Mouse (Mus musculus) CH12.LX (cell line): ENCODE results near the gene Inpp4b. TPM values are rescaled to one million over a fixed set of nuclear protein-coding genes. Genes with fewer than 3 reads are reported as not detected.

Source experiments
- DNase-seq: peaks from one replicate; pipeline ENCODE4 v3.0.0-alpha.2; 2013; ENCODE audit errors: extremely low read depth
- H3K27ac ChIP-seq: 2 replicates; pipeline ENCODE4 v1.5.1; 2012; ENCODE audit warnings: low read depth, mild to moderate bottlenecking, control low read depth, moderate library complexity; ENCODE audit not compliant: insufficient read depth
- H3K27me3 ChIP-seq: replicated peaks from 2 replicates; pipeline ENCODE3; 2012; ENCODE audit warnings: inconsistent platforms
- H3K36me3 ChIP-seq, 2 experiments: replicated peaks in 1 of 2; 2 replicates each; pipeline versions ENCODE3 to v1.6.1; 2012; ENCODE audit warnings: inconsistent platforms in 1 of 2, low read length in 1 of 2, mild to moderate bottlenecking in 1 of 2, mixed read lengths in 1 of 2, moderate library complexity in 1 of 2; ENCODE audit not compliant: control insufficient read depth in 1 of 2, insufficient read depth in 1 of 2
- H3K4me1 ChIP-seq, 2 experiments: 2 replicates each; pipeline ENCODE4 v1.6.1; 2012; ENCODE audit warnings: inconsistent platforms in 1 of 2, moderate library complexity in 1 of 2; ENCODE audit not compliant: insufficient read depth in 2 of 2, control insufficient read depth in 1 of 2
- H3K4me2 ChIP-seq: 2 replicates; pipeline ENCODE4 v1.6.1; 2012; ENCODE audit warnings: low read depth, mild to moderate bottlenecking, control low read depth; ENCODE audit not compliant: poor library complexity, insufficient read depth, severe bottlenecking
- H3K4me3 ChIP-seq, 3 experiments: fragments of 150-350 bp in 1 of 3; sonication (generic) in 1 of 3; replicated peaks in 1 of 3; 2 replicates each; pipeline versions ENCODE3 to v1.5.1; 2011 to 2012; ENCODE audit warnings: low read depth in 2 of 3, low read length in 2 of 3, mild to moderate bottlenecking in 2 of 3, moderate library complexity in 2 of 3, control low read depth in 1 of 3, improper control_type of control experiment in 1 of 3, inconsistent platforms in 1 of 3, mixed read lengths in 1 of 3; ENCODE audit not compliant: poor library complexity in 1 of 3
- H3K79me2 ChIP-seq: replicated peaks from 2 replicates; pipeline ENCODE4 v1.6.1; 2012; ENCODE audit warnings: mild to moderate bottlenecking, moderate library complexity; ENCODE audit not compliant: control insufficient read depth, poor library complexity, insufficient read depth, severe bottlenecking; ENCODE audit errors: extremely low read depth
- H3K9ac ChIP-seq: 2 replicates; pipeline ENCODE4 v1.6.1; 2012; ENCODE audit warnings: low read depth, mild to moderate bottlenecking, control low read depth, moderate library complexity; ENCODE audit not compliant: insufficient read depth
- H3K9me3 ChIP-seq: replicated peaks from 2 replicates; pipeline ENCODE3; 2012; ENCODE audit warnings: low read length, inconsistent platforms, mixed read lengths
- BHLHE40 ChIP-seq: IDR thresholded peaks from 2 replicates; pipeline ENCODE4 v1.6.1; 2011; ENCODE audit warnings: mild to moderate bottlenecking, low read depth, low read length, improper control_type of control experiment
- CHD1 ChIP-seq: IDR thresholded peaks from 2 replicates; pipeline ENCODE4 v1.6.1; 2012; ENCODE audit warnings: low read depth, low read length, improper control_type of control experiment, inconsistent platforms
- CTCF ChIP-seq, 2 experiments: IDR thresholded peaks in 1 of 2; conservative IDR thresholded peaks in 1 of 2; 2 replicates each; pipeline ENCODE4 v1.5.1; 2011 to 2012; ENCODE audit warnings: low read depth in 2 of 2, low read length in 2 of 2, improper control_type of control experiment in 1 of 2, inconsistent platforms in 1 of 2, mild to moderate bottlenecking in 1 of 2, moderate library complexity in 1 of 2
- E2F4 ChIP-seq: IDR thresholded peaks from 2 replicates; pipeline ENCODE4 v1.6.1; 2011; ENCODE audit warnings: low read depth, low read length, improper control_type of control experiment; ENCODE audit not compliant: insufficient replicate concordance
- ELF1 ChIP-seq: IDR thresholded peaks from 2 replicates; pipeline ENCODE4 v1.6.1; 2014; ENCODE audit warnings: low read depth, mild to moderate bottlenecking, inconsistent platforms, low read length, improper control_type of control experiment
- EP300 ChIP-seq: IDR thresholded peaks from 2 replicates; pipeline ENCODE4 v1.6.1; 2011; ENCODE audit warnings: low read length, improper control_type of control experiment
- ETS1 ChIP-seq: conservative IDR thresholded peaks from 2 replicates; pipeline ENCODE4 v1.6.1; 2012; ENCODE audit warnings: low read depth, mild to moderate bottlenecking, inconsistent platforms, low read length, improper control_type of control experiment, moderate library complexity
- HCFC1 ChIP-seq: IDR thresholded peaks from 2 replicates; pipeline ENCODE4 v1.6.1; 2012; ENCODE audit warnings: low read depth, mild to moderate bottlenecking, inconsistent platforms, low read length, improper control_type of control experiment
- IRF4 ChIP-seq: IDR thresholded peaks from 2 replicates; pipeline ENCODE4 v1.6.1; 2014; ENCODE audit warnings: low read depth, mild to moderate bottlenecking, inconsistent platforms, low read length, improper control_type of control experiment
- JUND ChIP-seq: conservative IDR thresholded peaks from 2 replicates; pipeline ENCODE4 v1.6.1; 2011; ENCODE audit warnings: low read depth, low read length, improper control_type of control experiment
- KAT2A ChIP-seq: IDR thresholded peaks from 2 replicates; pipeline ENCODE4 v1.6.1; 2012; ENCODE audit warnings: low read length, improper control_type of control experiment, inconsistent platforms; ENCODE audit not compliant: insufficient replicate concordance
- MAFK ChIP-seq: IDR thresholded peaks from 2 replicates; pipeline ENCODE4 v1.6.1; 2011; ENCODE audit warnings: low read length, improper control_type of control experiment; ENCODE audit not compliant: insufficient replicate concordance
- MAX ChIP-seq: IDR thresholded peaks from 2 replicates; pipeline ENCODE4 v1.6.1; 2011; ENCODE audit warnings: low read length, improper control_type of control experiment
- MAZ ChIP-seq: IDR thresholded peaks from 2 replicates; pipeline ENCODE4 v1.6.1; 2012; ENCODE audit warnings: low read depth, mild to moderate bottlenecking, inconsistent platforms, low read length, improper control_type of control experiment, moderate library complexity
- MXI1 ChIP-seq: IDR thresholded peaks from 2 replicates; pipeline ENCODE4 v1.6.1; 2011; ENCODE audit warnings: mild to moderate bottlenecking, low read depth, low read length, improper control_type of control experiment
- NRF1 ChIP-seq: IDR thresholded peaks from 2 replicates; pipeline ENCODE4 v1.6.1; 2014; ENCODE audit warnings: low read depth, mild to moderate bottlenecking, inconsistent platforms, low read length, improper control_type of control experiment, moderate library complexity
- POLR2A ChIP-seq: IDR thresholded peaks from 2 replicates; pipeline ENCODE4 v1.6.1; 2011; ENCODE audit warnings: low read depth, mild to moderate bottlenecking, improper control_type of control experiment, low read length
- RAD21 ChIP-seq: IDR thresholded peaks from 2 replicates; pipeline ENCODE4 v1.6.1; 2011; ENCODE audit warnings: low read depth, mild to moderate bottlenecking, low read length, improper control_type of control experiment, moderate library complexity
- RCOR1 ChIP-seq: conservative IDR thresholded peaks from 2 replicates; pipeline ENCODE4 v1.6.1; 2012; ENCODE audit warnings: low read depth, mild to moderate bottlenecking, inconsistent platforms, low read length, improper control_type of control experiment
- SIN3A ChIP-seq: IDR thresholded peaks from 2 replicates; pipeline ENCODE4 v1.6.1; 2012; ENCODE audit warnings: low read length, improper control_type of control experiment, inconsistent platforms
- SMC3 ChIP-seq: IDR thresholded peaks from 2 replicates; pipeline ENCODE4 v1.6.1; 2011; ENCODE audit warnings: low read depth, low read length, improper control_type of control experiment
- TBP ChIP-seq: conservative IDR thresholded peaks from 2 replicates; pipeline ENCODE4 v1.6.1; 2011; ENCODE audit warnings: low read depth, low read length, improper control_type of control experiment
- TCF12 ChIP-seq: IDR thresholded peaks from 2 replicates; pipeline ENCODE4 v1.6.1; 2014; ENCODE audit warnings: low read depth, mild to moderate bottlenecking, inconsistent platforms, low read length, improper control_type of control experiment
- UBTF ChIP-seq: IDR thresholded peaks from 2 replicates; pipeline ENCODE4 v1.6.1; 2012; ENCODE audit warnings: low read depth, mild to moderate bottlenecking, inconsistent platforms, low read length, improper control_type of control experiment, moderate library complexity
- USF1 ChIP-seq: IDR thresholded peaks from 2 replicates; pipeline ENCODE4 v1.6.1; 2014; ENCODE audit warnings: low read depth, mild to moderate bottlenecking, inconsistent platforms, low read length, improper control_type of control experiment
- USF2 ChIP-seq: conservative IDR thresholded peaks from 2 replicates; pipeline ENCODE4 v1.6.1; 2011; ENCODE audit warnings: low read depth, low read length, improper control_type of control experiment
- ZKSCAN1 ChIP-seq: IDR thresholded peaks from 2 replicates; pipeline ENCODE4 v1.6.1; 2012; ENCODE audit warnings: low read depth, inconsistent platforms, low read length, improper control_type of control experiment, borderline replicate concordance
- ZMIZ1 ChIP-seq: IDR thresholded peaks from 2 replicates; pipeline ENCODE4 v1.6.1; 2012; ENCODE audit warnings: low read depth, mild to moderate bottlenecking, inconsistent platforms, low read length, improper control_type of control experiment
- dilution Hi-C: fragments of 300-500 bp; cut with MboI; formaldehyde crosslinking; loops from 2 replicates; pipeline ENCODE4 v1.14.3; 2020; ENCODE audit warnings: low sequenced_read_pairs; ENCODE audit not compliant: extremely low pct_unique_long_range_greater_than_20kb, extremely low pct_ligation_motif_present
- in situ Hi-C: fragments of 300-500 bp; cut with MboI; formaldehyde crosslinking; loops from 3 replicates; pipeline ENCODE4 v1.14.3; 2019; ENCODE audit warnings: low sequenced_read_pairs, low pct_ligation_motif_present, low pct_unique_long_range_greater_than_20kb, mixed read lengths
- polyA plus RNA-seq: library from polyadenylated mRNA; unstranded; fragments of >175 nt; gene quantifications from 2 replicates; pipeline ENCODE4 v1.2.1, GENCODE M21; 2012; ENCODE audit warnings: low read depth; ENCODE audit not compliant: insufficient read length
- total RNA-seq, 2 experiments: library from RNA; depleted of rRNA; stranded (reverse); fragments of 300-350 nt in 1 of 2; fragments of >200 nt in 1 of 2; gene quantifications; 2 replicates each; pipeline ENCODE4 v1.2.3; 2012 to 2014

The Inpp4b gene
- total and polyA plus RNA-seq, 3 experiments: 3.0 to 4.9 (median 3.4) TPM

GRCm38 (mm10) chr8:81345170-81345697 lies 2.9 kb downstream of the Inpp4b start (continued):
- peak; percentile 77; the same call in 1 of the 2 replicates for TF ChIP-seq JUND
- no peak for TF ChIP-seq MAFK
- TF ChIP-seq USF2: no peak
- TF ChIP-seq ELF1: no peak
- TF ChIP-seq MAX: no peak
- TF ChIP-seq ZKSCAN1: no peak
- peak; percentile 15; the same call in 1 of the 2 replicates for TF ChIP-seq HCFC1

- Histone ChIP-seq H3K36me3 (peaks cover 3 to 4% of the 10 kb centered on the region in 2 experiments), H3K79me2 (peaks cover 1% of the 10 kb centered on the region; the same call in 1 of the 2 replicates), H3K27me3 (no peaks in the 10 kb centered on the region), H3K4me3 (no peak overlapping the region), H3K9me3 (no peaks in the 10 kb centered on the region), H3K4me2 (no peak overlapping the region), H3K4me1 (peaks cover 8 to 33% of the 10 kb centered on the region in 2 experiments), H3K9ac (no peak overlapping the region), H3K27ac (no peak overlapping the region)
- peak; percentile 60 for DNase-seq
- in situ Hi-C loops: loop anchor here (10.0 to 25.0 kb wide), 2 partner anchors 455 to 688 kb away; no protein-coding TSS in a partner anchor
- dilution Hi-C loops: no loop called here
- TF ChIP-seq TCF12 (no peak), RAD21 (peak; percentile 77), HCFC1 (no peak), CTCF (conservative IDR thresholded peaks at IDR 0.05 in 1 of 2, IDR thresholded peaks at IDR 0.05 in 1 of 2; ENCODE audit: low read depth in 2 of 2, low read length in 2 of 2) (peak; percentile 80 to 86), SMC3 (peak; percentile 85)
Measured at GRCm38 (mm10) chr8:81349452-81349851, 7.1 kb downstream of the Inpp4b start.

GRCm38 (mm10) chr8:81353460-81353859 lies 11.1 kb downstream of the Inpp4b start:
- peak; percentile 77 for DNase-seq
- H3K27me3 ChIP-seq: no peaks in the 10 kb centered on the region
- dilution Hi-C loops (no loop called here), in situ Hi-C loops (loop anchor here (25.0 kb wide), 1 partner anchor 259 kb away; no protein-coding TSS in a partner anchor)
- peaks cover 11 to 39% of the 10 kb centered on the region in 2 experiments for H3K4me1 ChIP-seq
- H3K9ac ChIP-seq: no peak overlapping the region
- no peaks in the 10 kb centered on the region for H3K9me3 ChIP-seq
- no peak overlapping the region for H3K4me2 ChIP-seq
- no peak overlapping the region for H3K27ac ChIP-seq
- H3K79me2 ChIP-seq: 0 out of 2 replicates have a peak, but pooled peaks cover 3% of the 10 kb centered on the region
- H3K36me3 ChIP-seq: peaks cover 3 to 9% of the 10 kb centered on the region in 2 experiments
- H3K4me3 ChIP-seq: peak overlapping the region in 1 of 3 experiments; percentile 48
- no peak for TF ChIP-seq UBTF
- TF ChIP-seq E2F4: no peak
- TF ChIP-seq RCOR1: no peak; the same call in 1 of the 2 replicates
- TF ChIP-seq BHLHE40: peak; percentile 85
- no peak; the same call in 1 of the 2 replicates for TF ChIP-seq JUND
- no peak for TF ChIP-seq SIN3A
- TF ChIP-seq NRF1: no peak
- no peak for TF ChIP-seq HCFC1
- TF ChIP-seq TCF12: peak; percentile 100
- TF ChIP-seq KAT2A: no peak
- no peak for TF ChIP-seq USF2
- no peak for TF ChIP-seq USF1
- peak; percentile 98 for TF ChIP-seq EP300
- no peak for TF ChIP-seq MAZ
- TF ChIP-seq MAX: no peak; the same call in 1 of the 2 replicates
- no peak for TF ChIP-seq ZMIZ1
- TF ChIP-seq POLR2A: no peak
- no peak for TF ChIP-seq MXI1
- TF ChIP-seq ZKSCAN1: no peak
- TF ChIP-seq ETS1: peak; percentile 64
- no peak for TF ChIP-seq MAFK
- no peak for TF ChIP-seq RAD21
- TF ChIP-seq TBP: no peak
- TF ChIP-seq CHD1: no peak
- peak; percentile 98 for TF ChIP-seq IRF4
